Mouse (Mus musculus) cerebellum, postnatal 10 days (tissue): ENCODE measurements around the gene Focad.
"Not testable (repeated sequence)": the region's sequence is repeated elsewhere in the genome, so short reads cannot be mapped to it uniquely, and the experiment has no call there.

ENCODE experiments used
- DNase-seq, 2 experiments: peaks; one replicate each; pipeline ENCODE4 v3.0.0; 2021; ENCODE audit warnings: mixed read lengths in 2 of 2

Gene Focad

GRCm38 (mm10) chr4:88308342-88309116, 214.1 kb downstream of the Focad start:
- peak in 1 of 2 experiments; percentile 16 for DNase-seq

GRCm38 (mm10) chr4:88309676-88310075, 215.2 kb downstream of the Focad start:
- peak; percentile 78 to 80 for DNase-seq

GRCm38 (mm10) chr4:88314898-88315297, 220.5 kb downstream of the Focad start:
- DNase-seq = no peak

GRCm38 (mm10) chr4:88320067-88320466, 225.6 kb downstream of the Focad start:
- no peak for DNase-seq

GRCm38 (mm10) chr4:88325392-88325791, 231.0 kb downstream of the Focad start:
- peak in 1 of 2 experiments; percentile 28 for DNase-seq

GRCm38 (mm10) chr4:88334533-88334932, 240.1 kb downstream of the Focad start:
- no peak for DNase-seq

GRCm38 (mm10) chr4:88336753-88337152, 242.3 kb downstream of the Focad start:
- no peak for DNase-seq

GRCm38 (mm10) chr4:88337365-88337764, 242.9 kb downstream of the Focad start:
- no peak for DNase-seq

- DNase-seq = peak in 1 of 2 experiments; percentile 9
Measured at GRCm38 (mm10) chr4:88338130-88338529, 243.7 kb downstream of the Focad start.

- DNase-seq = peak; percentile 26 to 45
Measured at GRCm38 (mm10) chr4:88344468-88344867, 250.0 kb downstream of the Focad start.

- DNase-seq = no peak
Measured at GRCm38 (mm10) chr4:88345065-88345464, 250.6 kb downstream of the Focad start.

GRCm38 (mm10) chr4:88345938-88346337, 251.5 kb downstream of the Focad start:
- DNase-seq = no peak

- peak; percentile 80 to 91 for DNase-seq
Measured at GRCm38 (mm10) chr4:88350910-88351309, 256.5 kb downstream of the Focad start.

- peak; percentile 38 to 41 for DNase-seq
Measured at GRCm38 (mm10) chr4:88356652-88357051, 262.2 kb downstream of the Focad start.

- no peak for DNase-seq
Measured at GRCm38 (mm10) chr4:88357431-88357830, 263.0 kb downstream of the Focad start.

GRCm38 (mm10) chr4:88369951-88370350, 275.5 kb downstream of the Focad start:
- DNase-seq = no peak

- DNase-seq = no peak
Measured at GRCm38 (mm10) chr4:88370819-88371218, 276.4 kb downstream of the Focad start.

GRCm38 (mm10) chr4:88372293-88373224, 278.1 kb downstream of the Focad start:
- no peak for DNase-seq

GRCm38 (mm10) chr4:88390036-88390435, 295.6 kb downstream of the Focad start:
- DNase-seq = no peak

- not testable (repeated sequence) for DNase-seq
Measured at GRCm38 (mm10) chr4:88390596-88390995, 296.2 kb downstream of the Focad start.

GRCm38 (mm10) chr4:88395717-88396116, 301.3 kb downstream of the Focad start:
- DNase-seq = no peak

- no peak for DNase-seq
Measured at GRCm38 (mm10) chr4:88396995-88397521, 302.6 kb downstream of the Focad start.

- no peak for DNase-seq
Measured at GRCm38 (mm10) chr4:88400302-88400991, 306.0 kb downstream of the Focad start.
